Comparison of ENCODE assay signal across 19 mouse cellular contexts in the genomic region with DNA sequence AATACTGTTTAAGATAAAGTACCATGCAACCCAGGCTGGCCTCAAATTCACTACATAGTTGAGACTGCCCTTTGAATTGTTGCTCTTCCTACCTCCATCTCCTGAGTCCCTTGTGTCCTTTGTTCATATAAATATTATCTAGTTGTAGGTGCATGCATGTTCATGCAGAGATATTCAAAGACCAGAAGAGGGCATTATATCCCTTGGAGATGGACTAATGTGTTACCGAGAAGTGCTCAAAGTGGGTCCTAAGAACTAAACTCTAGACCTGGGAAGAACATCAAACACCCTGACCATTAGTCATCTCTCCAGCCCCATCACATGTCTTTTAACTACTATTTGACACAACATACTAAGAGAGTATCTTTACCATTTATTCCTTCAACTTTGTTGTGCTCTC. TPM values are rescaled to one million over a fixed set of nuclear protein-coding genes. Genes with fewer than 3 reads are reported as not detected.
A peak's percentile ranks its signal among the peaks of the same experiment; 100 is the strongest.
DNase-seq lines count a peak whose midpoint lies in the region; ATAC-seq and TF ChIP-seq lines count a peak whose summit lies in the region.
"Had no signal": no experiment of that assay in that cellular context is flagged by ENCODE, and none has a peak within 500 bp of the region (broad histone marks: within the 10 kb centered on the region; RNA-seq: fewer than 3 reads in every experiment).

No protein-coding gene starts in this region.

- no peak overlapping the region for H3K4me2 ChIP-seq in intestine, embryonic 16.5 days (ENCODE audit: low read depth, low read length)
- no peak overlapping the region for H3K4me2 ChIP-seq in intestine, embryonic 15.5 days (replicated peaks)
- no peak overlapping the region for H3K4me2 ChIP-seq in midbrain, postnatal 0 days (ENCODE audit: low read depth, low read length, poor library complexity, severe bottlenecking)
- H3K4me2 ChIP-seq in midbrain, embryonic 14.5 days (ENCODE audit: low read length): no peak overlapping the region
- no peak overlapping the region for H3K4me2 ChIP-seq in intestine, postnatal 0 days (replicated peaks; ENCODE audit: low read depth)
- H3K4me2 ChIP-seq in stomach, postnatal 0 days (replicated peaks; ENCODE audit: low read depth): no peak overlapping the region
- no peak overlapping the region for H3K4me2 ChIP-seq in kidney, embryonic 14.5 days (replicated peaks; ENCODE audit: low read depth, low read length)
- H3K4me2 ChIP-seq: forebrain, embryonic 12.5 days; hindbrain, embryonic 15.5 days; liver, embryonic 15.5 days; neural tube, embryonic 12.5 days had no signal

- no peaks in the 10 kb centered on the region for H3K9me3 ChIP-seq in intestine, embryonic 16.5 days (ENCODE audit: control insufficient read depth, low read length)
- H3K9me3 ChIP-seq in intestine, embryonic 15.5 days: no peaks in the 10 kb centered on the region
- H3K9me3 ChIP-seq in midbrain, postnatal 0 days (ENCODE audit: low read length): no peaks in the 10 kb centered on the region
- H3K9me3 ChIP-seq in midbrain, embryonic 14.5 days (ENCODE audit: control insufficient read depth, low read length): no peaks in the 10 kb centered on the region
- no peaks in the 10 kb centered on the region for H3K9me3 ChIP-seq in intestine, postnatal 0 days (ENCODE audit: control insufficient read depth)
- no peaks in the 10 kb centered on the region for H3K9me3 ChIP-seq in stomach, postnatal 0 days (ENCODE audit: control insufficient read depth, low read length)
- no peaks in the 10 kb centered on the region for H3K9me3 ChIP-seq in kidney, embryonic 14.5 days (ENCODE audit: control insufficient read depth, low read length)
- H3K9me3 ChIP-seq: forebrain, embryonic 12.5 days; hindbrain, embryonic 15.5 days; liver, embryonic 15.5 days; neural tube, embryonic 12.5 days had no signal

- no peak overlapping the region for H3K27ac ChIP-seq in intestine, embryonic 16.5 days (ENCODE audit: low read length)
- no peak overlapping the region for H3K27ac ChIP-seq in intestine, embryonic 15.5 days
- H3K27ac ChIP-seq in midbrain, postnatal 0 days (ENCODE audit: low read depth, low read length): no peak overlapping the region
- H3K27ac ChIP-seq in midbrain, embryonic 14.5 days (replicated peaks; ENCODE audit: low read depth, low read length): no peak overlapping the region
- no peak overlapping the region for H3K27ac ChIP-seq in intestine, postnatal 0 days (ENCODE audit: low read depth, low read length)
- no peak overlapping the region for H3K27ac ChIP-seq in stomach, postnatal 0 days (replicated peaks)
- H3K27ac ChIP-seq in kidney, embryonic 14.5 days (ENCODE audit: low read depth, low read length): no peak overlapping the region
- H3K27ac ChIP-seq: forebrain, embryonic 12.5 days; hindbrain, embryonic 15.5 days; liver, embryonic 15.5 days; macrophage; neural tube, embryonic 12.5 days had no signal

- 93% methylated on average over 1 of the region's 1 CpGs for WGBS in intestine, embryonic 16.5 days
- WGBS in intestine, embryonic 15.5 days: 69% methylated on average over 1 of the region's 1 CpGs
- 95% methylated on average over 1 of the region's 1 CpGs for WGBS in midbrain, postnatal 0 days
- WGBS in midbrain, embryonic 14.5 days: 96% methylated on average over 1 of the region's 1 CpGs
- 64% methylated on average over 1 of the region's 1 CpGs for WGBS in intestine, postnatal 0 days
- 83% methylated on average over 1 of the region's 1 CpGs for WGBS in stomach, postnatal 0 days
- WGBS in kidney, embryonic 14.5 days: 93% methylated on average over 1 of the region's 1 CpGs

- no peak for DNase-seq in midbrain, postnatal 0 days (ENCODE audit: low spot score)
- DNase-seq in midbrain, embryonic 14.5 days: no peak
- no peak for DNase-seq in stomach, postnatal 0 days (ENCODE audit: low spot score)
- no peak for DNase-seq in urinary bladder, adult 2 months (ENCODE audit: low spot score)
- DNase-seq: cerebellum, adult 11 months; cerebellum, postnatal 36 days; heart, adult 18-20 months; heart, postnatal 14 days; kidney, adult 9 months; layer of hippocampus, adult 9-11 months had no signal

- H3K36me3 ChIP-seq in intestine, embryonic 16.5 days (ENCODE audit: control insufficient read depth, insufficient read depth, low read length): no peaks in the 10 kb centered on the region
- no peaks in the 10 kb centered on the region for H3K36me3 ChIP-seq in intestine, embryonic 15.5 days
- no peaks in the 10 kb centered on the region for H3K36me3 ChIP-seq in midbrain, postnatal 0 days (ENCODE audit: insufficient read depth, low read length)
- H3K36me3 ChIP-seq in midbrain, embryonic 14.5 days (ENCODE audit: control insufficient read depth, insufficient read depth, low read length): no peaks in the 10 kb centered on the region
- no peaks in the 10 kb centered on the region for H3K36me3 ChIP-seq in intestine, postnatal 0 days (ENCODE audit: control insufficient read depth, insufficient read depth)
- no peaks in the 10 kb centered on the region for H3K36me3 ChIP-seq in stomach, postnatal 0 days (ENCODE audit: control insufficient read depth, insufficient read depth, low read length)
- H3K36me3 ChIP-seq in kidney, embryonic 14.5 days (ENCODE audit: control insufficient read depth, insufficient read depth, low read length): no peaks in the 10 kb centered on the region
- H3K36me3 ChIP-seq: forebrain, embryonic 12.5 days; hindbrain, embryonic 15.5 days; liver, embryonic 15.5 days; neural tube, embryonic 12.5 days had no signal

- no peaks in the 10 kb centered on the region for H3K27me3 ChIP-seq in intestine, embryonic 16.5 days (replicated peaks; ENCODE audit: control insufficient read depth, insufficient read depth, low read length)
- no peaks in the 10 kb centered on the region for H3K27me3 ChIP-seq in intestine, embryonic 15.5 days (replicated peaks)
- H3K27me3 ChIP-seq in midbrain, postnatal 0 days (ENCODE audit: insufficient read depth, low read length): no peaks in the 10 kb centered on the region
- H3K27me3 ChIP-seq in midbrain, embryonic 14.5 days (ENCODE audit: control insufficient read depth, insufficient read depth, low read length): no peaks in the 10 kb centered on the region
- H3K27me3 ChIP-seq in intestine, postnatal 0 days (replicated peaks; ENCODE audit: control insufficient read depth, insufficient read depth, low read length): no peaks in the 10 kb centered on the region
- H3K27me3 ChIP-seq in stomach, postnatal 0 days (ENCODE audit: control insufficient read depth, insufficient read depth, low read length): no peaks in the 10 kb centered on the region
- H3K27me3 ChIP-seq in kidney, embryonic 14.5 days (ENCODE audit: control insufficient read depth, insufficient read depth, low read length): no peaks in the 10 kb centered on the region
- H3K27me3 ChIP-seq: forebrain, embryonic 12.5 days; hindbrain, embryonic 15.5 days; liver, embryonic 15.5 days; neural tube, embryonic 12.5 days had no signal

- H3K9ac ChIP-seq in intestine, embryonic 16.5 days (ENCODE audit: low read depth, low read length): no peak overlapping the region
- H3K9ac ChIP-seq in intestine, embryonic 15.5 days: no peak overlapping the region
- no peak overlapping the region for H3K9ac ChIP-seq in midbrain, postnatal 0 days (replicated peaks; ENCODE audit: low read length, poor library complexity, severe bottlenecking)
- H3K9ac ChIP-seq in midbrain, embryonic 14.5 days (replicated peaks; ENCODE audit: low read length): no peak overlapping the region
- H3K9ac ChIP-seq in intestine, postnatal 0 days (ENCODE audit: low read depth, low read length): no peak overlapping the region
- H3K9ac ChIP-seq in stomach, postnatal 0 days (ENCODE audit: low read length): no peak overlapping the region
- H3K9ac ChIP-seq in kidney, embryonic 14.5 days (ENCODE audit: low read depth, low read length): no peak overlapping the region
- H3K9ac ChIP-seq: forebrain, embryonic 12.5 days; hindbrain, embryonic 15.5 days; liver, embryonic 15.5 days; neural tube, embryonic 12.5 days had no signal

- H3K4me1 ChIP-seq in intestine, embryonic 16.5 days (ENCODE audit: control insufficient read depth, insufficient read depth, low read length): 0 out of 2 replicates have a peak, but pooled peaks cover 8% of the 10 kb centered on the region
- no peaks in the 10 kb centered on the region for H3K4me1 ChIP-seq in intestine, embryonic 15.5 days (replicated peaks)
- no peaks in the 10 kb centered on the region for H3K4me1 ChIP-seq in midbrain, postnatal 0 days (ENCODE audit: insufficient read depth, low read length)
- H3K4me1 ChIP-seq in midbrain, embryonic 14.5 days (ENCODE audit: control insufficient read depth, insufficient read depth, low read length): no peaks in the 10 kb centered on the region
- no peaks in the 10 kb centered on the region for H3K4me1 ChIP-seq in intestine, postnatal 0 days (replicated peaks; ENCODE audit: control insufficient read depth, insufficient read depth, low read length)
- no peaks in the 10 kb centered on the region for H3K4me1 ChIP-seq in stomach, postnatal 0 days (replicated peaks; ENCODE audit: control insufficient read depth, insufficient read depth)
- H3K4me1 ChIP-seq in kidney, embryonic 14.5 days (ENCODE audit: control insufficient read depth, insufficient read depth, low read length): no peaks in the 10 kb centered on the region
- H3K4me1 ChIP-seq: forebrain, embryonic 12.5 days; neural tube, embryonic 12.5 days had no signal

- no peak overlapping the region for H3K4me3 ChIP-seq in intestine, embryonic 16.5 days (ENCODE audit: low read length)
- H3K4me3 ChIP-seq in intestine, embryonic 15.5 days (replicated peaks): no peak overlapping the region
- H3K4me3 ChIP-seq in midbrain, postnatal 0 days (ENCODE audit: low read depth, low read length): no peak overlapping the region
- H3K4me3 ChIP-seq in midbrain, embryonic 14.5 days (replicated peaks; ENCODE audit: low read depth, low read length): no peak overlapping the region
- no peak overlapping the region for H3K4me3 ChIP-seq in intestine, postnatal 0 days (ENCODE audit: low read depth, low read length)
- H3K4me3 ChIP-seq in stomach, postnatal 0 days (ENCODE audit: low read depth, low read length): no peak overlapping the region
- H3K4me3 ChIP-seq in kidney, embryonic 14.5 days (ENCODE audit: low read length): no peak overlapping the region
- H3K4me3 ChIP-seq: forebrain, embryonic 12.5 days; hindbrain, embryonic 15.5 days; liver, embryonic 15.5 days; neural tube, embryonic 12.5 days had no signal

- 0 out of 2 replicates have a peak, but pooled peaks have one; percentile 17 for TF ChIP-seq CTCF in midbrain, postnatal 0 days (IDR thresholded peaks at IDR 0.05)
- peak; percentile 63 for TF ChIP-seq CTCF in intestine, postnatal 0 days (IDR thresholded peaks at IDR 0.05; ENCODE audit: low read depth)
- peak; percentile 61 for TF ChIP-seq CTCF in stomach, postnatal 0 days (IDR thresholded peaks at IDR 0.05; ENCODE audit: low read depth)

- no peak for TF ChIP-seq EP300 in stomach, postnatal 0 days (optimal IDR thresholded peaks at IDR 0.05)

- ATAC-seq in intestine, embryonic 16.5 days: 0 out of 2 replicates have a peak, but pooled peaks have one; percentile 26
- ATAC-seq in intestine, embryonic 15.5 days: no peak
- ATAC-seq in midbrain, postnatal 0 days (ENCODE audit: low FRiP score): no peak
- no peak for ATAC-seq in midbrain, embryonic 14.5 days (ENCODE audit: low FRiP score, low TSS enrichment)
- ATAC-seq in intestine, postnatal 0 days: peak; percentile 51
- no peak for ATAC-seq in stomach, postnatal 0 days (ENCODE audit: low FRiP score, low TSS enrichment)
- ATAC-seq in kidney, embryonic 14.5 days (ENCODE audit: low FRiP score, low TSS enrichment): no peak

RNA-seq across cellular contexts. Expression of gene March6, which starts 13.7 kb away (rescaled TPM):
- 21.7 and 24.6 TPM in 2 replicates for polyA plus RNA-seq in intestine, embryonic 16.5 days (2015; fragmentation: Nextera tagmentation; extraction: Ambion mirVana)
- 25.0 and 26.0 TPM in 2 replicates for polyA plus RNA-seq in intestine, embryonic 15.5 days (2015; fragmentation: Nextera tagmentation; extraction: Ambion mirVana)
- 198 and 249 TPM in 2 replicates for total RNA-seq in midbrain, postnatal 0 days (2014; rRNA removed)
- 66.4 and 72.1 TPM in 2 replicates for polyA plus RNA-seq in midbrain, postnatal 0 days (2015; fragmentation: Nextera tagmentation; extraction: Ambion mirVana)
- polyA plus RNA-seq in midbrain, embryonic 14.5 days (2014; fragmentation: Nextera tagmentation; extraction: Ambion mirVana): 87.2 and 117 TPM in 2 replicates
- polyA plus RNA-seq in intestine, postnatal 0 days (2015; fragmentation: Nextera tagmentation; extraction: Ambion mirVana): 15.4 and 16.5 TPM in 2 replicates
- 12.6 and 12.9 TPM in 2 replicates for polyA plus RNA-seq in stomach, postnatal 0 days (2015; fragmentation: Nextera tagmentation; extraction: Ambion mirVana)
- 29.9 and 37.2 TPM in 2 replicates for polyA plus RNA-seq in urinary bladder, adult 2 months (2012; rRNA removed)
- 21.5 and 42.4 TPM in 2 replicates for polyA plus RNA-seq in kidney, embryonic 14.5 days (2014; fragmentation: Nextera tagmentation; extraction: Ambion mirVana)

RNA-seq across cellular contexts. Expression of gene Cmbl, which starts 48.0 kb away (rescaled TPM):
- polyA plus RNA-seq in intestine, embryonic 16.5 days (2015; fragmentation: Nextera tagmentation; extraction: Ambion mirVana): 60.9 and 74.5 TPM in 2 replicates
- polyA plus RNA-seq in intestine, embryonic 15.5 days (2015; fragmentation: Nextera tagmentation; extraction: Ambion mirVana): 34.6 and 36.4 TPM in 2 replicates
- 27.5 and 34.3 TPM in 2 replicates for total RNA-seq in midbrain, postnatal 0 days (2014; rRNA removed)
- polyA plus RNA-seq in midbrain, postnatal 0 days (2015; fragmentation: Nextera tagmentation; extraction: Ambion mirVana): 25.1 and 25.9 TPM in 2 replicates
- 3.6 and 5.4 TPM in 2 replicates for polyA plus RNA-seq in midbrain, embryonic 14.5 days (2014; fragmentation: Nextera tagmentation; extraction: Ambion mirVana)
- 90.2 and 105 TPM in 2 replicates for polyA plus RNA-seq in intestine, postnatal 0 days (2015; fragmentation: Nextera tagmentation; extraction: Ambion mirVana)
- 37.8 and 38.2 TPM in 2 replicates for polyA plus RNA-seq in stomach, postnatal 0 days (2015; fragmentation: Nextera tagmentation; extraction: Ambion mirVana)
- polyA plus RNA-seq in urinary bladder, adult 2 months (2012; rRNA removed): 57.5 and 62.9 TPM in 2 replicates
- 5.5 and 5.9 TPM in 2 replicates for polyA plus RNA-seq in kidney, embryonic 14.5 days (2014; fragmentation: Nextera tagmentation; extraction: Ambion mirVana)

Comparison
In these comparisons a context has a peak if more than half of its experiments do, and no peak if none do; other contexts are left out.
1. ATAC-seq: peak in intestine, embryonic 16.5 days (single experiment) and intestine, postnatal 0 days (single experiment); none in intestine, embryonic 15.5 days (single experiment), midbrain, postnatal 0 days (single experiment), midbrain, embryonic 14.5 days (single experiment), stomach, postnatal 0 days (single experiment) and kidney, embryonic 14.5 days (single experiment).
2. Peak in every context shown above with its lines, with median percentiles within 50 percentile points of each other: CTCF ChIP-seq.